Mouse (Mus musculus) intestine, postnatal 0 days (tissue): Measurements from ENCODE around the gene Nox4. TPM values are rescaled to one million over a fixed set of nuclear protein-coding genes. Genes with fewer than 3 reads are reported as not detected.
A peak's percentile ranks its signal among the peaks of the same experiment; 100 is the strongest.

ENCODE experiments used
- ATAC-seq: fragments of 200-750 bp; cut with Nextera tagmentation; 2 replicates; pipeline ENCODE4 v1.8.0; 2017; ENCODE audit warnings: mild to moderate bottlenecking, moderate TSS enrichment, moderate library complexity
- H3K27ac ChIP-seq: fragments of 300-500 bp; sonication (generic); 2 replicates; pipeline ENCODE4 v1.5.1; 2014; ENCODE audit warnings: mild to moderate bottlenecking, low read depth, low read length, moderate library complexity
- H3K27me3 ChIP-seq: fragments of 300-500 bp; sonication (generic); replicated peaks from 2 replicates; pipeline ENCODE4 v1.6.1; 2014; ENCODE audit warnings: low read length, mixed read lengths; ENCODE audit not compliant: control insufficient read depth, insufficient read depth
- H3K36me3 ChIP-seq: fragments of 300-500 bp; sonication (generic); 2 replicates; pipeline ENCODE4 v1.6.1; 2014; ENCODE audit warnings: mild to moderate bottlenecking, moderate library complexity; ENCODE audit not compliant: control insufficient read depth, insufficient read depth
- H3K4me1 ChIP-seq: fragments of 300-500 bp; sonication (generic); replicated peaks from 2 replicates; pipeline ENCODE4 v1.6.1; 2014; ENCODE audit warnings: antibody characterized with exemption, low read length, mixed read lengths; ENCODE audit not compliant: control insufficient read depth, insufficient read depth
- H3K4me2 ChIP-seq: fragments of 300-500 bp; sonication (generic); replicated peaks from 2 replicates; pipeline ENCODE4 v1.6.1; 2014; ENCODE audit warnings: low read depth, mild to moderate bottlenecking, moderate library complexity
- H3K4me3 ChIP-seq: fragments of 300-500 bp; sonication (generic); 2 replicates; pipeline ENCODE4 v1.5.1; 2014; ENCODE audit warnings: low read depth, low read length
- H3K9ac ChIP-seq: fragments of 300-500 bp; sonication (generic); 2 replicates; pipeline ENCODE4 v1.6.1; 2014; ENCODE audit warnings: mild to moderate bottlenecking, low read depth, low read length
- H3K9me3 ChIP-seq: fragments of 300-500 bp; sonication (generic); 2 replicates; pipeline ENCODE4 v1.6.1; 2016; ENCODE audit warnings: mixed run types; ENCODE audit not compliant: control insufficient read depth
- CTCF ChIP-seq: sonication (generic); IDR thresholded peaks from 2 replicates; pipeline ENCODE4 v1.5.1; 2016; ENCODE audit warnings: low read depth, mild to moderate bottlenecking, control low read depth, antibody characterized with exemption, moderate library complexity
- WGBS: fragments of 180-500 bp; shearing (Covaris S2); extraction: QIAGEN DNeasy Blood & Tissue Kit; methylation state at CpG from one replicate; pipeline ENCODE4 v1.1.7; 2014; 5-methylcytosine and 5-hydroxymethylcytosine counted together
- polyA plus RNA-seq: library from polyadenylated mRNA; unstranded; fragments of >200 nt; fragmentation: Nextera tagmentation; extraction: Ambion mirVana; gene quantifications from 2 replicates; pipeline ENCODE4 v1.2.1, GENCODE M21; 2015

Gene Nox4
- polyA plus RNA-seq, result 27.7 and 28.3 TPM in 2 replicates

- WGBS, result 10% methylated on average over 16 of the region's 18 CpGs
- Histone ChIP-seq H3K27me3 (no peaks in the 10 kb centered on the region), H3K4me3 (peak within 1 kb of the TSS; percentile 66), H3K4me2 (peak within 1 kb of the TSS; percentile 91), H3K27ac (0 out of 2 replicates have a peak within 1 kb of the TSS, but pooled peaks have one; percentile 7), H3K9ac (peak within 1 kb of the TSS; percentile 62), H3K9me3 (no peaks in the 10 kb centered on the region), H3K4me1 (no peaks in the 10 kb centered on the region), H3K36me3 (no peaks in the 10 kb centered on the region)
- no peak for ATAC-seq
- TF ChIP-seq CTCF, result no peak
Measured at GRCm38 (mm10) chr7:87245856-87246579, at the start of gene Nox4. Gene Nox4 (plus strand): TSS chr7:87246096.

DNA sequence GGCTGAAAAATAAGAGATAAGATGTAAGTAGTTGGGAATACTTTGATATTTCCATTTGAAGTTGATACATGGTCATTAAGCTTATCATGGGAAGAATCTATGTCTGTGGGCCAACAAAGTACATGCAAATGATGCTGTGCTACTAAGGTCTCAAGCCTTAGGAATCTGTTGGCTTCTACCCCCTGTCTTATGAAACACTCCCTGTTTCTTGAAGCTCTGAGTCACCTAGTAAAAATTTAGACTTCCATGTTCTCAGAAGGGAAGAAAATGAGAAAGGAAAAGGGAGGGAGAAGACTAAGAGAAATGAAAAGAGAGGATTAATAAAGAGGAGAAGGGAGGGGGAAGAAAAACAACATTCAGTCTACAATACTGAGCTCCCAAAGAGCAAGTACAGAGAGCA, 41.1 kb upstream of the Nox4 start:
- Histone ChIP-seq H3K36me3 (no peaks in the 10 kb centered on the region), H3K4me3 (no peak overlapping the region), H3K27me3 (no peaks in the 10 kb centered on the region), H3K27ac (no peak overlapping the region), H3K9me3 (no peaks in the 10 kb centered on the region), H3K9ac (no peak overlapping the region), H3K4me1 (no peaks in the 10 kb centered on the region), H3K4me2 (no peak overlapping the region)
- ATAC-seq, result no peak
- no peak for TF ChIP-seq CTCF

- Histone ChIP-seq H3K9me3 (no peaks in the 10 kb centered on the region), H3K27me3 (no peaks in the 10 kb centered on the region), H3K4me3 (no peak overlapping the region), H3K27ac (no peak overlapping the region), H3K36me3 (no peaks in the 10 kb centered on the region), H3K9ac (no peak overlapping the region), H3K4me1 (no peaks in the 10 kb centered on the region), H3K4me2 (no peak overlapping the region)
- no peak for TF ChIP-seq CTCF
- no peak for ATAC-seq
Measured at GRCm38 (mm10) chr7:87221712-87222111, 24.2 kb upstream of the Nox4 start.

GRCm38 (mm10) chr7:87222751-87223150, 23.1 kb upstream of the Nox4 start:
- Histone ChIP-seq H3K4me2 (no peak overlapping the region), H3K27me3 (no peaks in the 10 kb centered on the region), H3K4me3 (no peak overlapping the region), H3K9ac (no peak overlapping the region), H3K9me3 (no peaks in the 10 kb centered on the region), H3K36me3 (no peaks in the 10 kb centered on the region), H3K27ac (no peak overlapping the region), H3K4me1 (no peaks in the 10 kb centered on the region)
- ATAC-seq, result no peak
- WGBS, result 69% methylated on average over 2 of the region's 2 CpGs
- TF ChIP-seq CTCF, result no peak

DNA sequence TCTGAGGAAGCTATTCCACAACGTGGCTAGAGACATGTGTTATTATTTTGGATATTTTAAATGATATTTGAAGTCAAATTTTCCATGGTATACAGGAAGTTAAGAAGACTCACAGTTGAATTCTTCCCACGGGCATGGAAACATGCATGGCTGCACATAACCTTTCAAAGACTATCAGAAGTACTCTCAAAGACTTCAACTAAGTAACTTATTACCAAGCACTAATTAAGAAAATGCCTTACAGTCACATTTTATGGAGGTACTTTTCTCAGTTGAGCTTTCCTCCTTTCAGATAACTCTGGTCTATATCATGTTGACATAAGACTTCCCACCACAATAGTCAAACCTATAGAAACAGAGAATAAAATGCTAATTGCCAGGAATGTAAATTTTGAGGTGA, 20.3 kb upstream of the Nox4 start:
- no peak overlapping the region for H3K4me3 ChIP-seq
- no peak overlapping the region for H3K4me2 ChIP-seq
- H3K4me1 ChIP-seq, result no peaks in the 10 kb centered on the region
- H3K36me3 ChIP-seq, result no peaks in the 10 kb centered on the region
- H3K9ac ChIP-seq, result no peak overlapping the region
- H3K27ac ChIP-seq, result no peak overlapping the region
- WGBS, result 33% methylated on average over 2 of the region's 2 CpGs
- no peaks in the 10 kb centered on the region for H3K9me3 ChIP-seq
- H3K27me3 ChIP-seq, result no peaks in the 10 kb centered on the region
- no peak for TF ChIP-seq CTCF
- no peak for ATAC-seq

- H3K9me3 ChIP-seq, result no peaks in the 10 kb centered on the region
- H3K27me3 ChIP-seq, result no peaks in the 10 kb centered on the region
- H3K4me2 ChIP-seq, result no peak overlapping the region
- no peak for TF ChIP-seq CTCF
- no peak overlapping the region for H3K27ac ChIP-seq
- H3K4me3 ChIP-seq, result no peak overlapping the region
- H3K9ac ChIP-seq, result no peak overlapping the region
- ATAC-seq, result no peak
- H3K36me3 ChIP-seq, result no peaks in the 10 kb centered on the region
- no peaks in the 10 kb centered on the region for H3K4me1 ChIP-seq
- 77% methylated on average over 4 of the region's 4 CpGs for WGBS
Measured at GRCm38 (mm10) chr7:87227051-87227948, 18.6 kb upstream of the Nox4 start.
